Mouse (Mus musculus): Measurements from ENCODE around the gene A3galt2.

- TF ChIP-seq CTCF (IDR thresholded peaks at IDR 0.05; ENCODE audit: control insufficient read depth, insufficient read depth, insufficient replicate concordance, low read depth, low read length) = no peak
- TF ChIP-seq POLR2A (IDR thresholded peaks at IDR 0.05; ENCODE audit: control insufficient read depth, low read depth, low read length) = no peak
Observed at GRCm38 (mm10) chr4:128730271-128730670, 24.9 kb upstream of the A3galt2 start.
